Mouse (Mus musculus) small intestine, adult 2 months (tissue): Measurements from ENCODE around the gene Slc9a5.

ENCODE experiments used
- CTCF ChIP-seq: fragments of 200-500 bp; IDR thresholded peaks from 2 replicates; pipeline ENCODE4 v1.5.1; 2012; ENCODE audit warnings: low read depth, mild to moderate bottlenecking, control low read depth, inconsistent platforms, low read length, moderate library complexity, mixed read lengths; ENCODE audit not compliant: insufficient replicate concordance, insufficient read length; ENCODE audit errors: extremely low read depth
- POLR2A ChIP-seq: fragments of 200-500 bp; IDR thresholded peaks from 2 replicates; pipeline ENCODE4 v1.6.1; 2012; ENCODE audit warnings: low read depth, mild to moderate bottlenecking, control low read depth, inconsistent platforms, low read length, moderate library complexity

DNA sequence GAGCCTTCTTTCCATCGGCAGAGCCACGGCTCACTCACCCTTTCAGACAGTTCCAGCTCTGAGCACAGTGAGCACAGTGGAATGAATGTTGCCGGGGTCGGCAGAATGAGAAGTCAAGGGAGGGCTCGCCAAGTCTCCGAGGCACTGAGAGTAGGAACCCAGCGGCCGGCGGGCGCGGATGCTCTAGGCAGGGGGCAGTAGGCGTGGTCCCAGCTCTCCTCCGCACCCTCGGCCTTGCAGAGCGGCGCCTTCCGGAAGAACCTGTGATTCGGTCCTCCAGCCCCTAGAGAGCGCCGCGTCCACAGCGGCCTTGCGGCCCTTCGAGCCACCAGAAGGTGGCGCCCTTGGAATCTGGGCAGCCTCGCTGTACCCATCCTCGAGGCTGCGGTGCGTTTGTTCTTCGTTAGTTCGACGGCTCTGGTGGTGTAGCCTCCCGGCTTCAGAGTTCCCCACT, 25.9 kb downstream of the Slc9a5 start:
- TF ChIP-seq CTCF (peak; percentile 41; the same call in 1 of the 2 replicates), POLR2A (no peak)
